Mouse (Mus musculus): ENCODE results near the gene Klhl7. TPM values are rescaled to one million over a fixed set of nuclear protein-coding genes. Genes with fewer than 3 reads are reported as not detected.

Gene Klhl7
- total and polyA plus RNA-seq, 3 experiments, result 13.5 to 19.7 TPM; not detected in 1

DNA sequence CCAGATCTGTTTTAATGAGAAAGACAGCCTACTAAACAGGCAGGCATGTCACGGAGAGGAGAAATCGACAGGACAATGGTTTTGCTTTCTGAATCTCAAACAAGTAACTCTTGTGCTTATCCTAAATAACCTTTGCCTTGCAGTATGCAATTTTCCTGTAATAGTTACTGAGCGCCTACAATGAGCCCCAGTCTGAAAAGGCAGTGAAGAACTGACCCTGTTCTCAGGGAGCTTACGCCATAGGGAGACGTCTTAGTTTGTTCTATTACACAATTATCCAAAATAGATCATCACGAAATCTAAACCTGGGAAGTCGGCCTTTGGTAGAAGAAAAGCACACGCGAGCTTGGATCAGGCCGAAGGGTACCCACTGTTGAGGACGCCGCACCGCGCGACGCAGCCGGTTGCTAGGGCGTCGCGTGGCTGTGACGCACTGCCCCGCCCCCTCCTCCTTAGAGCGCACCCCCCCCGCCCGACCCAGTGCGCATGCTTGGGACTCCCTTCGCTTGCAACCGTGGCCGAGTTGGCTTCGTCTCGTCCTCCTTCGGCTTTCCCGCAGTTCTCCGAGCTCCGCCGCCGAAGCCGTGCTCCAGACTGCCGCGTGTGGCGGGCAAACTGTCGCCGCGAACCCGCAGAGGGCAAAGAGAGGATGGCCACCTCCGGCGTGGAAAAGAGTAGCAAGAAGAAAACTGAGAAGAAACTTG, at the start of gene Klhl7 (continued):
- no peak for TF ChIP-seq SMC3 (IDR thresholded peaks at IDR 0.05; ENCODE audit: low read depth, low read length)
- no peak for TF ChIP-seq POLR2AphosphoS5 (IDR thresholded peaks at IDR 0.05; ENCODE audit: borderline replicate concordance, low read depth, low read length)
- no peak for TF ChIP-seq CTCF (IDR thresholded peaks at IDR 0.05 in 2 of 3, conservative IDR thresholded peaks at IDR 0.05 in 1 of 3; ENCODE audit: control insufficient read depth in 1 of 3, insufficient read depth in 1 of 3, low read depth in 2 of 3, low read length in 3 of 3, poor library complexity in 1 of 3, severe bottlenecking in 1 of 3)
- TF ChIP-seq MYC (IDR thresholded peaks at IDR 0.05; ENCODE audit: low read depth, low read length), result 0 out of 2 replicates have a peak, but pooled peaks have one; percentile 35

DNA sequence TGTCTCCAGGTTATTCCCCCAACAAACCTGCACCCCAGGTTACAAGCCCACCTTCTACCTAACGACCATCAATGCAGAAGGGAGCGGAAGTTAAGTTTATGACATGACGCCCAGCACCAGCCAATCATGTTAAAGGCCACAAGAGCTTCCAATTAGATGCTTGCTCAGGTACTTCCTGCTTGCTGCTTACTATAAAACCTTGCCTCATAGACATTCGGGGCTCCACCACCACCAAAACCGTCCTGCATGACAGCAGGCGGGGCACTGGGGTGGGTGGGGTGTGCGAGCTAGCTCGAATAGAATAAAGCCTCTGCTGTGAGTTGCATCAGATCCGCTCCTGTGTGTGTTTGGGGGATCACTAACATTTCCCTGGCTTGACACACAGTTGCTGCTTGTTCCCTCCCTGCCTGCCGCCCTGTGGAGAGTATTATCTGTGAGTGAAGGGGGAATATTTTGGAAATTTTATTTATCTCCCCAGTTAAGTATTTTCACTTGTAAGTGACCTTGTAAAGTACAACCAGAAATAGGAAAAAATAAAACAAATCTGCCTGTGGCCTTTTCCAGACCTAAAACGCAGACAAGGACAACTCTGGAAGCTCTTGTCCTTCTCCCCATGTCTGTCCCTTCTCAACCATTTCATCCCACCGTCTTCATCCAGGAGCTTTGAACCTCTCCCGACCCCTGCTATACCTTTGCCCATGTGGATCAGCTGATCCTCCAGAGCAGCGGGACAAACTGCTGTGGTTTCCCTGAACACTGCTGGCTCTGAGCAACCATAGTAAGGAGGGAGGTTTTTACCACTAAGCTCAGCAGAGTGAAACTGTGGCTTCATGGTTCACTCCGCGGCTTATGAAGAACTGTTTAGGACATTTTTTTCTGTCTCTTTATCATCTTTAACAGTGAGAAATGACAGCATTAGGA, 48.4 kb upstream of the Klhl7 start:
- Histone ChIP-seq H3K4me1 (ENCODE audit: control insufficient read depth in 1 of 2, insufficient read depth in 2 of 2, low read length in 2 of 2) (peaks cover 4 to 6% of the 10 kb centered on the region in 2 experiments; a peak in 3 of 4 replicates), H3K9me3 (replicated peaks; ENCODE audit: insufficient read depth, low read length) (no peaks in the 10 kb centered on the region), H3K36me3 (ENCODE audit: control insufficient read depth in 1 of 2, insufficient read depth in 2 of 2, low read length in 2 of 2) (peaks cover 0 to 12% of the 10 kb centered on the region in 2 experiments; a peak in 2 of 4 replicates), H3K27ac (ENCODE audit: control insufficient read depth, low read depth, low read length) (peak overlapping the region; percentile 90), H3K4me3 (ENCODE audit: control insufficient read depth in 1 of 2, insufficient read depth in 1 of 2, low read depth in 2 of 2, low read length in 2 of 2) (peak overlapping the region; percentile 68 to 74), H3K79me2 (ENCODE audit: control insufficient read depth, insufficient read depth, low read length, poor library complexity) (peaks cover 1% of the 10 kb centered on the region; the same call in 1 of the 2 replicates), H3K9ac (ENCODE audit: control insufficient read depth, low read depth, low read length, poor library complexity, severe bottlenecking) (peak overlapping the region; percentile 86), H3K27me3 (ENCODE audit: control insufficient read depth in 1 of 2, insufficient read depth in 2 of 2, low read length in 2 of 2) (peaks cover 0 to 6% of the 10 kb centered on the region in 2 experiments; a peak in 2 of 4 replicates)
- DNase-seq (ENCODE audit: low read depth, low spot score), result peak; percentile 92
- TF ChIP-seq CTCF (IDR thresholded peaks at IDR 0.05 in 2 of 3, conservative IDR thresholded peaks at IDR 0.05 in 1 of 3; ENCODE audit: control insufficient read depth in 1 of 3, insufficient read depth in 1 of 3, low read depth in 2 of 3, low read length in 3 of 3, poor library complexity in 1 of 3, severe bottlenecking in 1 of 3) (no peak), ZKSCAN1 (IDR thresholded peaks at IDR 0.05; ENCODE audit: low read depth, low read length) (no peak), ETS1 (IDR thresholded peaks at IDR 0.05; ENCODE audit: low read depth, low read length) (peak; percentile 53), ZMIZ1 (IDR thresholded peaks at IDR 0.05; ENCODE audit: low read depth, low read length) (peak; percentile 71), NRF1 (IDR thresholded peaks at IDR 0.05; ENCODE audit: insufficient read depth, low read depth, low read length, poor library complexity, severe bottlenecking) (no peak), CHD2 (IDR thresholded peaks at IDR 0.05; ENCODE audit: low read length) (no peak), POLR2A (IDR thresholded peaks at IDR 0.05; ENCODE audit: control insufficient read depth in 1 of 2, insufficient read depth in 1 of 2, low read depth in 1 of 2, low read length in 2 of 2, poor library complexity in 1 of 2) (peak; percentile 27 to 81; a peak in 3 of 4 replicates), TBP (IDR thresholded peaks at IDR 0.05; ENCODE audit: low read depth, low read length) (peak; percentile 77), TCF12 (IDR thresholded peaks at IDR 0.05; ENCODE audit: low read depth, low read length) (no peak), MAFK (IDR thresholded peaks at IDR 0.05; ENCODE audit: borderline replicate concordance, low read depth, low read length) (no peak), RAD21 (IDR thresholded peaks at IDR 0.05; ENCODE audit: low read depth, low read length) (no peak), MYC (IDR thresholded peaks at IDR 0.05; ENCODE audit: low read depth, low read length) (no peak), SMC3 (IDR thresholded peaks at IDR 0.05; ENCODE audit: low read depth, low read length) (0 out of 2 replicates have a peak, but pooled peaks have one; percentile 4), HCFC1 (IDR thresholded peaks at IDR 0.05; ENCODE audit: low read depth, low read length) (peak; percentile 26; the same call in 1 of the 2 replicates), KAT2A (conservative IDR thresholded peaks at IDR 0.05; ENCODE audit: low read depth, low read length) (no peak), USF1 (IDR thresholded peaks at IDR 0.05; ENCODE audit: low read depth, low read length) (no peak), ELF1 (IDR thresholded peaks at IDR 0.05; ENCODE audit: low read depth, low read length) (peak; percentile 78), POLR2AphosphoS2 (IDR thresholded peaks at IDR 0.05; ENCODE audit: low read length) (peak; percentile 33; the same call in 1 of the 2 replicates), CHD1 (IDR thresholded peaks at IDR 0.05; ENCODE audit: low read depth, low read length) (no peak), UBTF (IDR thresholded peaks at IDR 0.05; ENCODE audit: borderline replicate concordance, insufficient read depth, low read depth, low read length) (no peak), MXI1 (IDR thresholded peaks at IDR 0.05; ENCODE audit: low read depth, low read length) (no peak; the same call in 1 of the 2 replicates), POLR2AphosphoS5 (IDR thresholded peaks at IDR 0.05; ENCODE audit: borderline replicate concordance, low read depth, low read length) (no peak; the same call in 1 of the 2 replicates), USF2 (IDR thresholded peaks at IDR 0.05; ENCODE audit: borderline replicate concordance in 1 of 2, insufficient read depth in 1 of 2, low read depth in 1 of 2, low read length in 2 of 2) (no peak), MAZ (IDR thresholded peaks at IDR 0.05; ENCODE audit: low read depth, low read length) (peak; percentile 84), ZNF384 (IDR thresholded peaks at IDR 0.05; ENCODE audit: low read depth, low read length) (no peak), GATA1 (IDR thresholded peaks at IDR 0.05; ENCODE audit: low read depth, low read length) (0 out of 2 replicates have a peak, but pooled peaks have one; percentile 4), MYB (IDR thresholded peaks at IDR 0.05; ENCODE audit: low read depth, low read length) (no peak), ZC3H11A (IDR thresholded peaks at IDR 0.05; ENCODE audit: low read depth, low read length) (no peak), MAX (IDR thresholded peaks at IDR 0.05; ENCODE audit: low read length) (no peak)
